Mouse (Mus musculus) heart, postnatal 0 days (tissue): Measurements from ENCODE around the gene D430019H16Rik.

Source experiments
- CTCF ChIP-seq: IDR thresholded peaks from 2 replicates; pipeline ENCODE4 v1.5.1; 2016; ENCODE audit warnings: antibody characterized with exemption, control low read depth, low read depth
- EP300 ChIP-seq: IDR thresholded peaks from 2 replicates; pipeline ENCODE4 v1.6.1; 2016; ENCODE audit warnings: antibody characterized with exemption, low read depth

DNA sequence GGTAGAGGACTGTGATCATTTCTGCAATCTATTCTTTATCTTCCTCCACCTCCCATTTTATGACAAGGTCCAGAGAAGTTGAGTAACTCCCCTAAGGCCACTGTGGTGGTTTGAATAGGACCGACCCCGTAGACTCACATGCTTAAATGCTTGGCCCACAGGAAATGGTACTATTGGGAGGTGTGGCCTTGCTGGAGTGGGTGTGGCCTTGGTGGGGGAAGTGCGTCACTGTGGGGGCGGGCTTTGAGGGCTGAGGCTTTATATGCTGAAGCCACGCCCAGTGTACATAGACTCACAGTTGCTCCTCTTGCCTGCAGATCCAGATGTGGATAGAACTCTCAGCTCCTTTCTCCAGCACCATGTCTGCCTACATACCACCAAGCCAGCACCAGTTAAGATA, 57.5 kb downstream of the D430019H16Rik start:
- TF ChIP-seq CTCF = no peak
- TF ChIP-seq EP300 = no peak
